ENCODE assay signal across 7 mouse cellular contexts in genomic region chr15:91190026-91190425, GRCm38 (mm10). TPM values are rescaled to one million over a fixed set of nuclear protein-coding genes. Genes with fewer than 3 reads are reported as not detected.
DNase-seq lines count a peak whose midpoint lies in the region; ATAC-seq and TF ChIP-seq lines count a peak whose summit lies in the region.

No protein-coding gene starts in this region.

- TF ChIP-seq CTCF in lung, adult 2 months (IDR thresholded peaks at IDR 0.05; ENCODE audit: insufficient read depth, low read length): no peak

- H3K4me1 ChIP-seq in lung, adult 2 months (ENCODE audit: control insufficient read depth, insufficient read depth, low read length): no peaks in the 10 kb centered on the region
- H3K4me1 ChIP-seq in forebrain, embryonic 15.5 days: peaks cover 35% of the 10 kb centered on the region
- H3K4me1 ChIP-seq in limb, embryonic 15.5 days: peaks cover 10% of the 10 kb centered on the region
- H3K4me1 ChIP-seq in stomach, embryonic 14.5 days (ENCODE audit: control insufficient read depth, insufficient read depth, low read length): no peaks in the 10 kb centered on the region

- no peaks in the 10 kb centered on the region for H3K27me3 ChIP-seq in forebrain, embryonic 15.5 days
- H3K27me3 ChIP-seq in limb, embryonic 15.5 days: no peaks in the 10 kb centered on the region
- no peaks in the 10 kb centered on the region for H3K27me3 ChIP-seq in stomach, embryonic 14.5 days (ENCODE audit: control insufficient read depth, insufficient read depth, low read length)

- H3K27ac ChIP-seq in forebrain, embryonic 15.5 days (replicated peaks): peak overlapping the region; percentile 87; the same call in 1 of the 2 replicates
- no peak overlapping the region for H3K27ac ChIP-seq in limb, embryonic 15.5 days
- H3K27ac ChIP-seq in stomach, embryonic 14.5 days (ENCODE audit: low read length): no peak overlapping the region

- 54% methylated on average over 4 of the region's 4 CpGs for WGBS in lung, adult 2 months
- 3% methylated on average over 4 of the region's 4 CpGs for WGBS in forebrain, embryonic 15.5 days
- 33% methylated on average over 4 of the region's 4 CpGs for WGBS in limb, embryonic 15.5 days
- WGBS in stomach, embryonic 14.5 days: 45% methylated on average over 4 of the region's 4 CpGs

- H3K9ac ChIP-seq in forebrain, embryonic 15.5 days (replicated peaks): peak overlapping the region; percentile 51
- no peak overlapping the region for H3K9ac ChIP-seq in limb, embryonic 15.5 days
- H3K9ac ChIP-seq in stomach, embryonic 14.5 days (replicated peaks; ENCODE audit: low read depth, low read length): no peak overlapping the region

- H3K4me3 ChIP-seq in lung, adult 2 months (replicated peaks; ENCODE audit: extremely low read depth, low read depth, low read length): peak overlapping the region; percentile 47
- peak overlapping the region; percentile 54 for H3K4me3 ChIP-seq in forebrain, embryonic 15.5 days
- H3K4me3 ChIP-seq in limb, embryonic 15.5 days: peak overlapping the region; percentile 46; the same call in 1 of the 2 replicates
- peak overlapping the region; percentile 29 for H3K4me3 ChIP-seq in stomach, embryonic 14.5 days (ENCODE audit: low read depth, low read length)

- no peak for ATAC-seq in forebrain, embryonic 15.5 days (replicated peaks)
- ATAC-seq in limb, embryonic 15.5 days (ENCODE audit: insufficient number of reproducible peaks, low FRiP score, low TSS enrichment, low read depth): no peak
- ATAC-seq in stomach, embryonic 14.5 days (ENCODE audit: insufficient number of reproducible peaks, insufficient read depth, low FRiP score, low read depth): no peak

- no peak for TF ChIP-seq POLR2A in lung, adult 2 months (IDR thresholded peaks at IDR 0.05; ENCODE audit: borderline replicate concordance, extremely low read depth, low read depth, low read length)

- no peak for DNase-seq in lung, adult 2 months
- no peak for DNase-seq in lung, postnatal 10 days
- no peak for DNase-seq in spleen, adult 18-20 months
- DNase-seq in layer of hippocampus, adult 9-10 months (ENCODE audit: low spot score): no peak

- H3K9me3 ChIP-seq in forebrain, embryonic 15.5 days: no peaks in the 10 kb centered on the region
- no peaks in the 10 kb centered on the region for H3K9me3 ChIP-seq in limb, embryonic 15.5 days
- H3K9me3 ChIP-seq in stomach, embryonic 14.5 days (ENCODE audit: control insufficient read depth, low read depth, low read length): no peaks in the 10 kb centered on the region

- peak overlapping the region; percentile 79 for H3K4me2 ChIP-seq in forebrain, embryonic 15.5 days (replicated peaks)
- no peak overlapping the region for H3K4me2 ChIP-seq in limb, embryonic 15.5 days
- H3K4me2 ChIP-seq in stomach, embryonic 14.5 days (replicated peaks; ENCODE audit: low read depth, low read length): peak overlapping the region; percentile 66

- H3K36me3 ChIP-seq in forebrain, embryonic 15.5 days: no peaks in the 10 kb centered on the region
- no peaks in the 10 kb centered on the region for H3K36me3 ChIP-seq in limb, embryonic 15.5 days
- H3K36me3 ChIP-seq in stomach, embryonic 14.5 days (ENCODE audit: control insufficient read depth, insufficient read depth, low read length): no peaks in the 10 kb centered on the region

RNA-seq across cellular contexts. Expression of gene Abcd2, which starts 1.6 kb away (rescaled TPM):
- polyA plus RNA-seq in lung, adult 2 months (2012; rRNA removed): 4.0 and 6.5 TPM in 2 replicates
- 21.2 and 23.5 TPM in 2 replicates for polyA plus RNA-seq in forebrain, embryonic 15.5 days (2015; fragmentation: Nextera tagmentation; extraction: Ambion mirVana)
- polyA plus RNA-seq in limb, embryonic 15.5 days (2015; fragmentation: Nextera tagmentation; extraction: Ambion mirVana): 1.6 and 2.0 TPM in 2 replicates
- polyA plus RNA-seq in stomach, embryonic 14.5 days (2014; fragmentation: Nextera tagmentation; extraction: Ambion mirVana): 2.0 and 2.4 TPM in 2 replicates

RNA-seq across cellular contexts. Expression of gene CN725425, which starts 9.3 kb away (rescaled TPM):
- polyA plus RNA-seq in lung, adult 2 months (2012; rRNA removed): not detected in 2 replicates
- not detected in 2 replicates for polyA plus RNA-seq in forebrain, embryonic 15.5 days (2015; fragmentation: Nextera tagmentation; extraction: Ambion mirVana)
- polyA plus RNA-seq in limb, embryonic 15.5 days (2015; fragmentation: Nextera tagmentation; extraction: Ambion mirVana): not detected in 2 replicates
- polyA plus RNA-seq in stomach, embryonic 14.5 days (2014; fragmentation: Nextera tagmentation; extraction: Ambion mirVana): not detected in 2 replicates
